Mouse (Mus musculus) neural tube, embryonic 15.5 days (tissue): ENCODE measurements around the gene Ntng1. TPM values are rescaled to one million over a fixed set of nuclear protein-coding genes. Genes with fewer than 3 reads are reported as not detected.

Experiments
- ATAC-seq: fragments of 200-750 bp; cut with Nextera tagmentation; 2 replicates; pipeline ENCODE4 v1.8.0; 2017; ENCODE audit warnings: mild to moderate bottlenecking, moderate TSS enrichment, moderate library complexity; ENCODE audit not compliant: low FRiP score
- H3K27ac ChIP-seq: fragments of 300-500 bp; sonication (generic); replicated peaks from 2 replicates; pipeline ENCODE4 v1.5.1; 2015; ENCODE audit warnings: mild to moderate bottlenecking, inconsistent platforms
- H3K27me3 ChIP-seq: fragments of 300-500 bp; sonication (generic); replicated peaks from 2 replicates; pipeline ENCODE4 v1.6.1; 2015; ENCODE audit warnings: inconsistent platforms
- H3K36me3 ChIP-seq: fragments of 300-500 bp; sonication (generic); 2 replicates; pipeline ENCODE4 v1.6.1; 2015; ENCODE audit warnings: inconsistent platforms
- H3K4me1 ChIP-seq: fragments of 300-500 bp; sonication (generic); 2 replicates; pipeline ENCODE4 v1.6.1; 2015; ENCODE audit warnings: inconsistent platforms
- H3K4me2 ChIP-seq: fragments of 300-500 bp; sonication (generic); 2 replicates; pipeline ENCODE4 v1.6.1; 2015; ENCODE audit warnings: inconsistent platforms, mild to moderate bottlenecking, moderate library complexity
- H3K4me3 ChIP-seq: fragments of 300-500 bp; sonication (generic); replicated peaks from 2 replicates; pipeline ENCODE4 v1.5.1; 2015; ENCODE audit warnings: mild to moderate bottlenecking, inconsistent platforms
- H3K9ac ChIP-seq: fragments of 300-500 bp; sonication (generic); replicated peaks from 2 replicates; pipeline ENCODE4 v1.6.1; 2015; ENCODE audit warnings: mild to moderate bottlenecking, inconsistent platforms
- H3K9me3 ChIP-seq: fragments of 300-500 bp; sonication (generic); replicated peaks from 2 replicates; pipeline ENCODE4 v1.6.1; 2016; ENCODE audit warnings: inconsistent platforms
- WGBS: fragments of 180-500 bp; shearing (Covaris S2); methylation state at CpG from one replicate; pipeline ENCODE4 v1.1.7; 2015; ENCODE audit warnings: mixed read lengths; 5-methylcytosine and 5-hydroxymethylcytosine counted together
- polyA plus RNA-seq: library from polyadenylated mRNA; unstranded; fragments of >200 nt; fragmentation: Nextera tagmentation; extraction: Ambion mirVana; gene quantifications from 2 replicates; pipeline ENCODE4 v1.2.1, GENCODE M21; 2015

Ntng1 gene
- 20.9 and 25.4 TPM in 2 replicates for polyA plus RNA-seq

DNA sequence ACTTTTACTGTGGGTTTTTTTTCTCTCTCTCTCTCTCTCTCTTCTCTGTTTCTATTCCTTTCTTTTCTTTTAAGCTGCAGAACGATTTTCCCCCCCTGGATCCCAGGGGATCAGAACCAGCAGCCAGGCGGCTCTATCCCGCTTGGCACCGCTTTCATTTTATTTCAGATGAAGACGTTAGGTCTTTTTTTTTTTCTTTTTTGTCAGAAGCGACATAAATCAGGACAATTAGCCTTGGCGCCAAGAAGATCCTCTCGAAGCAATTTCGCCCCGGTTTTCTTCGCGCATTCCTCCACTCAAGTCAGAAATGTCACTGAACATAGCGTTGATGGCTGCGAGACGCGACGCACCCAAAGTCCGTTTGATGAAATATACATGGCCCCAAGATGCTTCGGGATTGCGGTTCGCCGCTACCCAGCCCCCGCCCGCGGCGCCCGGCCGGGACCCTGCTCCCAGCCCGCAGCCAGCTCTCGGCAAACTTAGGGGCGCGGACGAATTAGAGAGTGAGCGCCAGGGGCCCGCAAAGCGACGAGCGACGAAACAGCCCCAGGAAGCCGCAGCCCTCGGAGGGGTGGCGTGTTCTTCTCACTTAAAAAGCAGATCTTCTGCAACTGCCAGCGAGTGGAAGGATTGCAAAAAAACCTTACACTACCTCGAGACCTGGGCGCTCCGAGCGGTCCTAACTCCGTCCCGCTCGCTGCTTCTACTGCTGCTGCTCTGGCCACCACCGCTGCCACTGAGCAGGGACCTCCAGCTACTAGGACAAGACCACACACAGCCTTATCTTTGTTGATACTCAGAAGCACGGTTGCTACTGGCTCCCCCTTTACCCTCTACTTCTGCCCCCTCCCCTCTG is at the start of gene Ntng1:
TSS of gene Ntng1 (minus strand) at position 806 of the 856 bp plus-strand sequence.
- Histone ChIP-seq H3K9me3 (no peaks in the 10 kb centered on the region), H3K4me1 (peaks cover 6% of the 10 kb centered on the region; the same call in 1 of the 2 replicates), H3K27me3 (no peaks in the 10 kb centered on the region), H3K4me3 (peak within 1 kb of the TSS; percentile 74), H3K9ac (peak within 1 kb of the TSS; percentile 72), H3K4me2 (peak within 1 kb of the TSS; percentile 97), H3K27ac (peak within 1 kb of the TSS; percentile 73), H3K36me3 (no peaks in the 10 kb centered on the region)
- WGBS, result under 1% methylated on average over 52 of the region's 52 CpGs
- peak; percentile 60; the same call in 1 of the 2 replicates for ATAC-seq

DNA sequence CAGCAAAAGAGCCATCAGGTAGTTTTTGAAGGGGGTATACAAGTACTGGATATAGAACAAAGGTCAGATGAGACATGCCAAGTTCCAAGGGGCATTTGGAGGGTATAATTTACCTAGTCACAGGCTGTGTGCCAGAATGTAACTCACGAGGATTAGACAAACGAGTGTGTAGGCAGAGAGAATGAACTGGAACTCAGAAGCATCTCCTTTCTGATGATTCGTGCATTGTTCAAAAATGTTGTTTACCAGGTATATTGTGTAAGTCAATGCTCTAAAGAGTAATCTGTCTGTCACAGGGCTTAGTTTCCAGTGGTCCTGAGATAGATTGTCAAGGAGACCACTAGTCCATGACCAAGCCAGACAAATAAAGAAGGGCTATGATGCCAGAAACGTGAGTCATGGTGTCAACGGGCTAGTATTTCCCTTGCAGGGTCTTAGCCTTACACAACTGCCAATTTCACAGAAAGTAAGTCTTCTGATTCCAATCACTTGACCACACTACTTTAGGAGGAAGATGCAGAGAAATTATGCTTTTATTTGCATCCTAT is 43.7 kb upstream of the Ntng1 start:
- WGBS, result 87% methylated on average over 5 of the region's 5 CpGs
- ATAC-seq, result no peak
- Histone ChIP-seq H3K9me3 (no peaks in the 10 kb centered on the region), H3K4me3 (no peak overlapping the region), H3K36me3 (no peaks in the 10 kb centered on the region), H3K4me1 (no peaks in the 10 kb centered on the region), H3K27ac (no peak overlapping the region), H3K9ac (no peak overlapping the region), H3K4me2 (no peak overlapping the region), H3K27me3 (no peaks in the 10 kb centered on the region)

DNA sequence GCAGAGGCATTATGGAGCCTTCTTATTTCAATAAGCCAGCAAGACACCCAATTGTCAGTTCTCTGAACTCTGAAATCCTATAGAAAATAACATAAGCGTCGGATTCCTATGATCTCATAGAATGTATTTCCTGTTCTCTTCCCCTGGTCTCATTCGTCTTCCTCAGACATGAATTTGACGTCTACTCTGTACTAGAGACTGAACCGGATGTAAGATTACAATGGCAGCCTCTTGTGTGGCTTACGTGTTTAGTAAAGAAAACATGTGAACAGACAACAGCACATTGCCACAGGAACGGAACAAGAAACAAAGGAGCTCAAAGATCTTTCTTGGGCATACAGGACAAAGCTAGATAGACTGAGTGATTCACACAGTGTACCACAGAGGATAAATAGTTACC is 5.3 kb upstream of the Ntng1 start:
- Histone ChIP-seq H3K9ac (no peak overlapping the region), H3K27me3 (no peaks in the 10 kb centered on the region), H3K9me3 (no peaks in the 10 kb centered on the region), H3K4me3 (no peak overlapping the region), H3K4me2 (no peak overlapping the region), H3K36me3 (no peaks in the 10 kb centered on the region), H3K27ac (no peak overlapping the region), H3K4me1 (no peaks in the 10 kb centered on the region)
- ATAC-seq, result no peak
- 75% methylated on average over 7 of the region's 7 CpGs for WGBS

DNA sequence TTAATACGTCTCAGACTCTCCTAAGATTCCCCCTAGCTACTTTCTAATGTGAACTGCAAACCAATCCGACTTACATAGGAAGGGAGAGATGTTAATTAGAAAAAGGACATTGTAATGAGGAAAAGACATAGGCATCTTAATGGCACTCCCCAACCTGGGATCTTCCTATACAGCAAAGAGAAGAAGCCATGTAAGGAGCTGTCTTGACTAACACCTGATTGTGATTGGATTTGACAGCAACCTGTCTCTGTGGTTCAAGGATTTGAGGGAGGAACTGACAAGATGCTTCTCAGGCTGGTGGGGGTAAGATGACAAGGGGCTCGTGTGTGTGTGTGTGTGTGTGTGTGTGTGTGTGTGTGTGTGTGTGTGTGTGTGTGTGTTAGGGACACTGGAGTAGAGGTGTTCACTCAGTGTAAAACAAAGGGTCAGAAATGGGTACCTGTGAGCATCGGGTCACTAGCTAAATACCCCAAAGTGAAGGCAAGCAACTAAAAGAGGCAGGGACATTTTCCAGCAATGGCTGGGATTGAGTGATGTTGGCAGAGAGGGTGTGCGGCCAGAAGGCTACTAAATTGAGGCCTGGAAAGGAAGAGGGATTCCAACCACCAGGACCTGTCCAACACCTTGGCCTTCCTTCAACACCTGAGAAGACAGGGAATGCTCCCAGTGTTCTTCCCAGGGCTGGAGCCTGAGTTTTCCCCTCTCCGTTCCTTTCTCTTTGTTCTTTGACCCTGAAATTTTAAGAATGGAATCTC is 667 bp upstream of the Ntng1 start:
- H3K9ac ChIP-seq, result no peak overlapping the region
- peak overlapping the region; percentile 74 for H3K4me3 ChIP-seq
- no peaks in the 10 kb centered on the region for H3K36me3 ChIP-seq
- ATAC-seq, result no peak
- no peaks in the 10 kb centered on the region for H3K27me3 ChIP-seq
- WGBS, result 48% methylated on average over 6 of the region's 6 CpGs
- H3K27ac ChIP-seq, result no peak overlapping the region; the same call in 1 of the 2 replicates
- H3K4me2 ChIP-seq, result peak overlapping the region; percentile 97
- peaks cover 6% of the 10 kb centered on the region; the same call in 1 of the 2 replicates for H3K4me1 ChIP-seq
- no peaks in the 10 kb centered on the region for H3K9me3 ChIP-seq

DNA sequence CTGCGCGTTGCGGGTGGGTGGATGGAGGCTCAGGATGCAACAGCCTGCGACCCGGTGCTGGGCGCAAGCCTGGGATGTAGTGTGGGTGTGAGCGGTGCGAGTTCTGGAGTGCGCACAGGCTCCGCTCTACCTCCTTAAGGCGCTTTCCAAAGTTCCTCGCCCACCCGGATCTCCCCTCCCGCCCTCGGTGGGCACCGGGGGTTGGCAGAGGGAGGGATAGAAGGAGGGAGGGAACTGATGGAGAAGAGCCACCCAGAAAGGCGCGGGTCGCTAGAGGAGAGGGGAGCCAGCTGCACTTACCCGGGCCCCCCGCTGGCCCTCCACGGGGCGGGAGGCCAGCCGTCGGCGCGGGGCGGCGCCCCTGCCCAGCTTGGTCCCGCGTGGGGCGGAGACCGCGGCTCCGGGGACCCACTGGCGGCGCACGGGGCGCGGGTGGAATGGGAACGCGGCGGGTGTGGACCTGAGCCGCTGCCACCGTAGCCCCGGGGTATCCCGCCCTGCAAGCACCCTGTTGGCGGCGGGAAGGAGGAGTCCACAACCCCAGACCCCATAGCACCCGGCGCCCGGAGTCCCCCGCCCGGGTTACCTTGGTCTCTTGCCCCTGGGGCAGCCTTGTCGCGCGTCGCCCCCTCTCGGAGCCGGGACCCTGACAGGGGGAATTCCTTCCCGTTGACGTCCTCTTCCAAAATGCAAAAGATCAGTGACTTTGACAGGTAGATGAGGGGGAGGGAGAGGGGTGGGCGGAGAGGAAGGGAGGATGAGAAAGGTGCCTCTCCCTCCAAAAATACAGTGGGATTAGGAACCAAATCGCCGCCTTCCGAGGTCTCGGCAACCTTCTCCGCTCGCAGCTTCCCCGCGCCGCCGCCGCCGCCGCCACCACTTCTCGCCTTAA is 1.3 kb downstream of the Ntng1 start:
- no peaks in the 10 kb centered on the region for H3K9me3 ChIP-seq
- ATAC-seq, result peak; percentile 70
- H3K9ac ChIP-seq, result peak overlapping the region; percentile 72
- H3K4me3 ChIP-seq, result peak overlapping the region; percentile 74
- WGBS, result under 1% methylated on average over 77 of the region's 77 CpGs
- peak overlapping the region; percentile 97 for H3K4me2 ChIP-seq
- H3K4me1 ChIP-seq, result peaks cover 6% of the 10 kb centered on the region; the same call in 1 of the 2 replicates
- peak overlapping the region; percentile 73 for H3K27ac ChIP-seq
- no peaks in the 10 kb centered on the region for H3K36me3 ChIP-seq
- H3K27me3 ChIP-seq, result no peaks in the 10 kb centered on the region

DNA sequence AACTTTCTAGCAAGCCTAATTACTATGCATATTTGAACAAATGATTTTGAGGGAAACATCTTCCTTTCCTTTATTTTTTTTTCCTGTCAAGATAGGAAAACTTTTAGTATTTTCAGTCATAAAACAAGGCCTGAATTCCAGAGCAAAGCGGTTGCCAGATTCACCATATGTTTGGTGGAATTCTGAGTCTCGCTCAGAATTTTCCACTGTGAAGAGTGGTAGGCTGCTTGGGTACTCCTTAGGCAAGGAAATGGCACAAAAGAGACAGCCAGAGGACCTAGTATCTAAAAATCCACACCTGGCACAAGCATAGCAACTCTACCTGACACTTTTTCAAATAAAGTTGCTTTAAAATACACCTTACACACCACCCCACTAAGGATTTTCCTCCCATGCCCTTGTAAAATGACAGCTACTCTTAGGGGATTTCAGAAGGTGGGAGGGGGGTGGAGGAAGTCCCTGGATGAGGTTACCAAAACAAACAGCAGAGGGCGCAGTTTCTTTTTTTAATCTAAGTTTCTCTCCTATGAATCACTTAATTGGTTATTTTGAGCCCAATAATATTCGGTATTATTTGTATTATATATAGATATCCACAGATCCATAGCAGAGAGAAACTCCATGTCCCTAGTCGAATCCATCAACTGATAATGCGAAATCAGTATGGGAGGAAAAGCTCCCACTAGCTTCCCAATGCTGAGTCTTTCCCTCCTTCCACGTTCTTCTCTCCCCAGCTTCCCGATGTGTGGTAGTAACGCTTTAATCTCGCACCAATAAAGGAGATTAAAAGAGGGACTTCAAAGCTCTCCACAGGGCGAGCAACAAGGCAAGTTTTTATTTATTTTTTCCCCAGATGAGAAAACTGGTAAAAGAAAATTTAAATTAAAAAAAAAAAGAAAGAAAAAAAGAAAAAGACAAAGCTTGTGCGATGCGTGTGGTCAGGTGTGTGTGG is 2.2 kb downstream of the Ntng1 start:
- 4% methylated on average over 13 of the region's 13 CpGs for WGBS
- peak; percentile 58; the same call in 1 of the 2 replicates for ATAC-seq

DNA sequence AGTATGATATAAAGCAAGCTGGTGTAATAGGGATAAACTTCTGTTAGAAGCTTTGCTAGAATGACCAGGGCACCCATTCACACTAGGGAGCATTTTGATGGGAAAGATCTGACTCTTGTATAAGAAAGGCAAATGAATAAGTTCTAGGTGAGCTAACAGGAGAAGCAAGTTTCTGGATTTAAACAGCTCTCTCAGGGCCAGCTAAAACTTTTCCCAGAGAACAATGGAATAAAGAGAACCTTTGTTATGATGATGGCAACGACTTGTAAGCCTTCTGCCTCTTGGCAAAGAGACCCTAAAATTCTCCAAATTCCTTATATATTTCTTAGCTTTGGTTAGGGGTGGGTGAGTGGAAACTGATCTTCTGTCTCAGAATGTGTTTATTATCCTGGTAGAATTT is 7.7 kb downstream of the Ntng1 start:
- Histone ChIP-seq H3K9me3 (no peaks in the 10 kb centered on the region), H3K27ac (no peak overlapping the region), H3K4me3 (no peak overlapping the region), H3K27me3 (no peaks in the 10 kb centered on the region), H3K9ac (no peak overlapping the region), H3K36me3 (no peaks in the 10 kb centered on the region), H3K4me2 (no peak overlapping the region), H3K4me1 (peaks cover 12% of the 10 kb centered on the region)
- no peak for ATAC-seq
- 9% methylated on average over 1 of the region's 1 CpGs for WGBS

More for the DNA sequence above, 2.2 kb downstream of the Ntng1 start:
- H3K27me3 ChIP-seq, result no peaks in the 10 kb centered on the region
- H3K9ac ChIP-seq, result peak overlapping the region; percentile 72
- peak overlapping the region; percentile 74 for H3K4me3 ChIP-seq
- H3K27ac ChIP-seq, result peak overlapping the region; percentile 73
- peaks cover 6% of the 10 kb centered on the region; the same call in 1 of the 2 replicates for H3K4me1 ChIP-seq
- peak overlapping the region; percentile 97 for H3K4me2 ChIP-seq
- no peaks in the 10 kb centered on the region for H3K9me3 ChIP-seq
- H3K36me3 ChIP-seq, result no peaks in the 10 kb centered on the region

DNA sequence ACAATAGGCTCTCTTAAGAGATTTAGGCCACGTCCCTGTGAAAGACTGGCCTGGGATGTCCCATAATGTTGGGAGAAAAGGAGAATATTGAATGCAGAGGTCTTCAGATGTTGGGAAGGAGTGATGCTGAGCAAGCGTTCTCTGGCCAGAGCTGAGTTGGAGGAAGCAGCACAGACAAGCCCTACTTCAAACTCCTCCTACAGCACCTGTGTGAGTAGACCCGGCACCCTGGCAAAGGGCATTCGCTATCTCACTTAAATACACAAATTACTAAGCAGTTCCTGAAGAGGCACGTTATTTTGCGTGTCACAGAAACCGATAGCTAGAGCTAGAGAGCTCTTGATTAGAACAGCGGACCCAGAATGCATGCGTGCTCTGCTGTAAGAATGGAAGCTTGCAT is 10.7 kb downstream of the Ntng1 start:
- WGBS, result 80% methylated on average over 9 of the region's 9 CpGs
- no peak overlapping the region for H3K27ac ChIP-seq
- no peak for ATAC-seq

DNA sequence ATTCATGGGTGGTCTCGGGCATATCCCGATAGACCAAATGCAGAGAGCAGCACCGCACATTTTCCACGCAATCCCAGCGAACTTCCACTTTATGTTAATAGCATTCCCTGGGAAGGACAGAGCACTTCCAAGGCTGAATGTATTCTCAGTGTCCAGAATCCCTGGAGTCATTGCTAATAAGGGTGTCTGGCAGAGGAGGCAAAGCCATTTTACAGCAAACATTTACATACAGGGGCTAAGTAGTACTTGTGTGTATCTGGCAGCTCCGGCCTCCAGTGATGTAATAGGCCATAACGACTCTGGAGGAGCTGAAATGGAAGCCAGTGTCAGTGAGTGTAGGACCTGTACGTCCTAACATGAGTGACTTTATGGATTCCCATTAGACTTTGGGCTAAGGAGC is 11.5 kb downstream of the Ntng1 start:
- 24% methylated on average over 8 of the region's 8 CpGs for WGBS
- peak overlapping the region; percentile 21; the same call in 1 of the 2 replicates for H3K4me2 ChIP-seq
- H3K27ac ChIP-seq, result 0 out of 2 replicates have a peak overlapping the region, but pooled peaks have one; percentile 1

More for the DNA sequence above, 10.7 kb downstream of the Ntng1 start:
- Histone ChIP-seq H3K4me1 (peaks cover 11% of the 10 kb centered on the region), H3K36me3 (no peaks in the 10 kb centered on the region), H3K9me3 (no peaks in the 10 kb centered on the region), H3K27me3 (no peaks in the 10 kb centered on the region), H3K4me3 (no peak overlapping the region), H3K9ac (no peak overlapping the region), H3K4me2 (no peak overlapping the region)

More for the DNA sequence above, 11.5 kb downstream of the Ntng1 start:
- Histone ChIP-seq H3K9ac (no peak overlapping the region), H3K4me3 (no peak overlapping the region), H3K9me3 (no peaks in the 10 kb centered on the region), H3K27me3 (no peaks in the 10 kb centered on the region), H3K36me3 (no peaks in the 10 kb centered on the region), H3K4me1 (peaks cover 11% of the 10 kb centered on the region)
- 0 out of 2 replicates have a peak, but pooled peaks have one; percentile 50 for ATAC-seq
